Mouse (Mus musculus) left cerebral cortex, postnatal 4 days (tissue): ENCODE data around the gene Igfbp4. TPM values are rescaled to one million over a fixed set of nuclear protein-coding genes. Genes with fewer than 3 reads are reported as not detected.
A peak's percentile ranks its signal among the peaks of the same experiment; 100 is the strongest.

ENCODE experiments used
- DNase-seq: peaks from one replicate; pipeline ENCODE4 v3.0.0-alpha.2; 2022
- intact Hi-C: fragments of 180-260 bp; cut with DNase I; formaldehyde crosslinking; loops from one replicate; pipeline ENCODE4 v1.15.1; 2025
- total RNA-seq, 2 experiments: library from RNA; stranded (reverse); gene quantifications; 2 replicates each; pipeline ENCODE4 v1.2.3; 2021

Igfbp4 gene
- total RNA-seq, 2 experiments from 2014 or later = 66.1 to 80.1 TPM

- intact Hi-C loops = no loop called here
- no peak for DNase-seq
Measured at GRCm38 (mm10) chr11:99076744-99077319, 35.8 kb downstream of the Igfbp4 start.

GRCm38 (mm10) chr11:99077869-99078268 lies 36.8 kb downstream of the Igfbp4 start:
- intact Hi-C loops = no loop called here
- no peak for DNase-seq

DNA sequence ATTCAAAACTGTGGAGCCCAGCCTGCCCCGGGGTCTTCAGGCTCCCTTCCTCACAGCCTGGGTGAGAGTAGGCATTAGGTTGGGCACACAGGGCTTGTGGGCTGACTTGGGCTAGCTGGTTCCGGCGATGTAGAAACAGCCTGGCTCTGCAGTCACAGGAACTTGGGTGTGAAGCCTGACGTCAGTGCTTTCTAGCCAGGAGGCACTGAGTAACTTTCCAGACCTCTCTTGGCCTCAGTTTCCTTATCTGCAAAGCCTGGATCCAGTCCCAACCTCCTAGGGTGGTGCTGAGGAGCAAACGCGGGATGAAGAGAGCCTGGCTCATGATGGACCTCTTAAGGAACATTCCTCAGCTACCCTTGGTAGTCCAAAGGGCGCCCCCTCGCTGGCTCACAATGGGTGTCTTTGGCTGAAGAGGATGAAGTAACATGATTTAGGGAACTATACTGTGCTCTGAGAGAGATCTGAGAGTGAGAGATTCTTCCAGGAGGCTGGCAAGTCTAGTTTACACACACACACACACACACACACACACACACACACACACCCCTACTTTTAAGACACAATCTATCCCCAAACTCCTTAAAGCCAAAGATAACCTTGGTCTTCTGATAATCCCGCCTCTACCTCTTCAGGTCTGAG lies 40.0 kb downstream of the Igfbp4 start:
- intact Hi-C loops = no loop called here
- no peak for DNase-seq

GRCm38 (mm10) chr11:99081566-99081965 lies 40.5 kb downstream of the Igfbp4 start:
- intact Hi-C loops = no loop called here

DNA sequence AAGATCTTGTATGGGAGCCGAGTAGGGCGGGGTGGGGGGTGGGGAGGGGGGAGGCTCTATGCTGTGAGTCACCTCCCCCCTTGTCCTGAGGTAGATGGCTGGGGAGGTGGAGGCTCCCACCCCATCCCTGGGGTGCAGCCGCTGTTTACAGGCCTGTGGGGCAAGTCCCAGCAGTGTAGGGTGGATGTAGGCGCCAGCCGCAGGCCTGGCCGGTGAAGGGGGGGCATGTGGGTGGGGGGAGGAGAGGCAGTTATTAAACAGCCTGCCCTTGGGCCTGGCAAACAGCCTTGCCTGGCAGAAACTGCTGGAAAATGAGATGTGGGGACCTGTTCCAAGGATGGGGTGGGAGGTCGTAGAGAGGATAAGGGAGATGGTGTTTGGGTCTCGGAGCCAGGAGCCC lies 41.1 kb downstream of the Igfbp4 start:
- peak; percentile 37 for DNase-seq
- intact Hi-C loops = no loop called here

More at GRCm38 (mm10) chr11:99081566-99081965, 40.5 kb downstream of the Igfbp4 start:
- DNase-seq = no peak

DNA sequence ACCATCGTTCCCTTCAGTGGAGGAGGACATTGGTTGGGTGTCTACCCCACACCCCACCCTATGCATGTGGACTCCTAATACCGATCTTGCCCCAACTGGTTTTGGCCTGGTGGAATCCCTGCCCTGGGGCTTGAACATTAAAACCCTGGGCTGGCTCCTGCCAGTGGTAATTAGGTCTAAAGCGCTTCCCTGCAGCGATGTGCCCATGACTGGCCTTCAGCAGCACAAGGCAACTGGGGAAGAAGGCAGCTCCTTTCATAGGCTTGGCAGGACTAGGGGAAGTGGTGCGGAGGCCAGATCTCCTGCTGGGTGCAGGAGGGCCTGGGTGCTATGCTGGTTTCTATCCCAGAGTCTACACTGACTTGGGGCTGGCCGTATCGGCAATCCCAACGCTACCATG lies 42.5 kb downstream of the Igfbp4 start:
- no peak for DNase-seq
- intact Hi-C loops = no loop called here

DNA sequence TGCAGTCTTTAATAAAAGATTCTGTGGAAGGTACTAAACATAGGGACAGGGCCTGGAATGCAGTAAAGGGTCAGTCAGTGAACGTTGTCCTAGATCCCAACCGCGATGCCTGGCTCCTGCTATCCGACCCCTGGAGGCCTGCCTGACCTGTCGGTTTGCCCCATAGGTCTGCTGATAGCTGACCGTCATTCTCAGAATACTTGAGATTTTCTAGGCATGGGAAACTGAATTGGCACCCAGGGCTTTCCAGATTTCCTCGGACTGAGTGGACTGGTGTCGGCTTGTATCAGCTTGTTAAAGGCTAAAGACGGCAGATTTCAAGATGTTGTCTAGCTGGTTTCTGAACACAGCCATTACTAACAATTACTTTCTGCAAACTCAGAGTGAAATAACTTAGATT lies 43.3 kb downstream of the Igfbp4 start:
- no peak for DNase-seq
- intact Hi-C loops = no loop called here

DNA sequence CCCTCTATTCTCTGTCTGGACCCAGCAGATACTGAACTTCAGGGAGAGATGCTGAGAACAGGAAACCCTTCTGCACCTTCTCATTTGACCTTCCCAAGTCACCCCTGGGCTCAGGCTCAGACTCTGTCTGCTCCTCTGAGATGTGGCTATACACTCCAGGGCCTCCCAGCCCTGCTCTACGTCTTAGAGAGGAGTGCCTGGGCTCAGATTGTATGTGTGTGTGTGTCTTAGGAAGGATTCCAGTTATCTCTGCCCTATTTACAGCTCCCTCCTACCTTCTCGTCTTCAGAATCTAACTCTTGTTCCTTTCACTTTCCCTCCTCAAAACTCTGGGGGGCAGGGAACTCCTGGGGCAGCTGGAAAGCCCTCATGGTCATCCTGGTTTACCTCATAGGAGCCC lies 47.4 kb downstream of the Igfbp4 start:
- no peak for DNase-seq
- intact Hi-C loops = no loop called here

- intact Hi-C loops = no loop called here
- no peak for DNase-seq
Measured at GRCm38 (mm10) chr11:99089077-99089601, 48.1 kb downstream of the Igfbp4 start, which contains the start of gene Tns4. Gene Tns4 (minus strand): TSS chr11:99089306.

GRCm38 (mm10) chr11:99090391-99090790 lies 49.3 kb downstream of the Igfbp4 start:
- intact Hi-C loops = no loop called here
- DNase-seq = no peak

DNA sequence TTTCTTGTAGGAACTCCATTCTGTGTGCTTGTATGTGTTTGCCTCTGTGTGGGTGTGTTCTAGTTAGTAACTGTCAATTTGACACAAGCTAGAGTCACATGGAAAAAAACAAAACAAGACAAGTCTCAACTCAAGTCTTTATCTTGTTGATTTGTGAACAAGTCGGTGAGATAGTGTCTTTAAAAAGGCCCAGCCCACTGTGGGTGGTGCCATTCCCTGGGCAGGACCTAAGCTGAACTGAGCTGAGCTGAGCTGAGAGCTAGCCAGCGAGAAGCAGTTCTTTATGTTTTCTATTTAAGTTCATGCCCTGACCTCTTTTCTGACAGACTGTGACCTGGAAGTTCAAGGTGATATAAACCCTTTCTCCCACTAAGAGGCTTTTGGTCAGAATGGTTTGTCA lies 50.6 kb downstream of the Igfbp4 start:
- no peak for DNase-seq
- intact Hi-C loops = no loop called here

GRCm38 (mm10) chr11:99093740-99094139 lies 52.7 kb downstream of the Igfbp4 start:
- intact Hi-C loops = no loop called here
- DNase-seq = no peak

GRCm38 (mm10) chr11:99094911-99095676 lies 54.0 kb downstream of the Igfbp4 start:
- intact Hi-C loops = no loop called here
- DNase-seq = no peak

GRCm38 (mm10) chr11:99095759-99096158 lies 54.7 kb downstream of the Igfbp4 start:
- DNase-seq = no peak
- intact Hi-C loops = no loop called here

DNA sequence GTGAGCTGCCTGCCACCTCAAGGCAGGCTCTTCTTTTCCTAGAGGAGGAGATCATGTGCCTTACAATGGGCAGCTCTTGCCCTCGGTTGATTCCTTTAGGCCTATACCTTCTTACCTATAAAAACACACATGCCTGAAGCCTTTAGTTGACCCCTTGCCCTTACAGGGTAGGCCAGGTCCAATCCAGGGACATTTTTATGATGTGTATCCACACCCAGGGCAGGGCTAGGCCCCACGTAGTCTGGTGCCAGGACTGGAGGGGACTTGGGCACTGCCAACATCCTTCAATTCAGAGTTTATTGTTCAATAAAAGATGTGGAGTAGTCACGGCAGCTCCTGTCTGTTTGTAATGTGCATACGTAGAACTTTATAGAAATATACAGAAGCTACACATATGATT lies 55.4 kb downstream of the Igfbp4 start:
- DNase-seq = no peak
- intact Hi-C loops = no loop called here

DNA sequence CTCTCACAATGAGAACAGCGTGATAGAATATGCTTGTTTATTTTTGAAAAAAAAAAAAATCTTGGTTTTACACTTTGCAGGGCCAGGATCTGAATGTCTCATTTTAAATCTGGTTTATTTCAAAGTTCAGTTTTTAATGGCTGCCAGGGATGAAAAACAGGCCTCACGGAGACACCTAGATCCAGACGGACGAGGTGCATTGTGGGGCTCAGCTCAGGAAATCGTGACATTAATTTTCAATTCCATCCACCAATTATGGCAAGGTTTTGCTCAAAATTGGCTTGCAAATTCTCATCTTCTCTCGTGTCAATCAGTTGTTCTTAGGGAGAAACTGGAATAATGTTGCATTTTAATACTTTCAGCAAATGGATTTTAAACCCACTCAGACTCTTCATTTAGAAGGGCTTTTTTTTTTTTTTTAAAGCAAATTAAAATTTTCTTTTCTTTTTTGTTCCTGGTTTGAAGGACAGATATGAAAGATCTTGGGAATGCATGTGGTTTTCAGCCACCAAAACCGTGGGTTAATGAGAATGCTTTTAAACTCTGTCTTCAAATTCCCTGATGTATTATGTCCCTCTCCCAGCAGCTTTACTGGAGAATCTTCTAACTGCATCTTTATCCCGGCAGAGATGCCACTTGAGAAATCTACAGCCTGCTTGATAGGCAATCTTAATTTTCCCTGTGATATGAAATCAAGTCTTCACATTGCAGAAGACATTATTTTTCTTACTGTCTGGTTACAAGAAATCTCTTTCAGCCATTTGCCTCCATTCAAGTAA lies 56.1 kb downstream of the Igfbp4 start:
- intact Hi-C loops = no loop called here
- DNase-seq = no peak

GRCm38 (mm10) chr11:99098924-99099323 lies 57.9 kb downstream of the Igfbp4 start:
- no peak for DNase-seq
- intact Hi-C loops = no loop called here

GRCm38 (mm10) chr11:99099516-99099915 lies 58.5 kb downstream of the Igfbp4 start:
- peak; percentile 34 for DNase-seq
- intact Hi-C loops = no loop called here

- DNase-seq = no peak
- intact Hi-C loops = no loop called here
Measured at GRCm38 (mm10) chr11:99100215-99100614, 59.2 kb downstream of the Igfbp4 start.

DNA sequence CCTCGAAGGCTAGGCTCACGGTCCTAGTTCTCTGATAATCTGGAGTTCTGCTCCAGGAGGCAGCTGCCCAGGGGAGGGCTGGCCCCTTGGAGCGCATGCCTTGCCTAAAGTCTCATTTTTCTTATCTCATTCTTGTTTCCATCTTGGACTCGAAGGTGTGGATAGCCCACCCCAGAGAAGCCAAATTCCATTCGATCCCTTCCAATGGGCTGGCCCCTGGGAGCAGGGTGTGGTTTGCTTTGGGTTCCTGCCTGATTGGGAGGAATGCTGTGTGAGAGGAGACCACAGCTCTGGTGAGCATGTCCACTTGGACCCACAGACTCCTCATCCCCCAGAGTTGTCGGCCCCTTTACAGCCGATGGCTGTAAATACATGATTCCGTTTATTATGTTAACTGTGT lies 60.6 kb downstream of the Igfbp4 start:
- intact Hi-C loops = no loop called here
- no peak for DNase-seq
